Mouse (Mus musculus): ENCODE data around the gene Stc2.

Gene Stc2

GRCm38 (mm10) chr11:31366421-31366820, 3.5 kb downstream of the Stc2 start:
- DNase-seq (ENCODE audit: low spot score), result no peak

GRCm38 (mm10) chr11:31365981-31366380, 3.9 kb downstream of the Stc2 start:
- no peak for DNase-seq (ENCODE audit: low spot score)

- DNase-seq (ENCODE audit: low spot score), result no peak
Measured at GRCm38 (mm10) chr11:31365280-31365679, 4.6 kb downstream of the Stc2 start.

- no peak for DNase-seq (ENCODE audit: low spot score)
Measured at GRCm38 (mm10) chr11:31362856-31363255, 7.0 kb downstream of the Stc2 start.

- DNase-seq (ENCODE audit: low spot score), result no peak
Measured at GRCm38 (mm10) chr11:31362330-31362729, 7.5 kb downstream of the Stc2 start.

- DNase-seq (ENCODE audit: low spot score), result no peak
Measured at GRCm38 (mm10) chr11:31361047-31361446, 8.8 kb downstream of the Stc2 start.

- no peak for DNase-seq (ENCODE audit: low spot score)
Measured at GRCm38 (mm10) chr11:31359283-31359902, 10.5 kb downstream of the Stc2 start.

- DNase-seq (ENCODE audit: low spot score), result no peak
Measured at GRCm38 (mm10) chr11:31358453-31358852, 11.4 kb downstream of the Stc2 start.

GRCm38 (mm10) chr11:31356866-31357265, 13.0 kb downstream of the Stc2 start:
- DNase-seq (ENCODE audit: low spot score), result no peak

GRCm38 (mm10) chr11:31355737-31356136, 14.1 kb downstream of the Stc2 start:
- DNase-seq (ENCODE audit: low spot score), result no peak

GRCm38 (mm10) chr11:31354514-31354913, 15.4 kb downstream of the Stc2 start:
- DNase-seq (ENCODE audit: low spot score), result no peak

Measured in ovary, adult 18-20 months (tissue).